Mouse (Mus musculus) kidney, embryonic 14.5 days (tissue): Measurements from ENCODE around the gene Aph1a. TPM values are rescaled to one million over a fixed set of nuclear protein-coding genes. Genes with fewer than 3 reads are reported as not detected.
"Not testable (repeated sequence)": the region's sequence is repeated elsewhere in the genome, so short reads cannot be mapped to it uniquely, and the experiment has no call there.

ENCODE experiments used
- ATAC-seq: fragments of 200-750 bp; cut with Nextera tagmentation; 2 replicates; pipeline ENCODE4 v1.8.0; 2017; ENCODE audit warnings: moderate number of reproducible peaks, mild to moderate bottlenecking, moderate TSS enrichment, moderate library complexity; ENCODE audit not compliant: low FRiP score, low TSS enrichment
- H3K27ac ChIP-seq: fragments of 300-500 bp; sonication (generic); 2 replicates; pipeline ENCODE4 v1.5.1; 2014; ENCODE audit warnings: low read depth, mild to moderate bottlenecking, low read length, moderate library complexity, mixed read lengths
- H3K27me3 ChIP-seq: fragments of 300-500 bp; sonication (generic); 2 replicates; pipeline ENCODE4 v1.6.1; 2014; ENCODE audit warnings: mild to moderate bottlenecking, low read length; ENCODE audit not compliant: control insufficient read depth, insufficient read depth
- H3K36me3 ChIP-seq: fragments of 300-500 bp; sonication (generic); 2 replicates; pipeline ENCODE4 v1.6.1; 2014; ENCODE audit warnings: low read length, mixed read lengths; ENCODE audit not compliant: control insufficient read depth, insufficient read depth
- H3K4me1 ChIP-seq: fragments of 300-500 bp; sonication (generic); 2 replicates; pipeline ENCODE4 v1.6.1; 2014; ENCODE audit warnings: low read length, mixed read lengths; ENCODE audit not compliant: control insufficient read depth, insufficient read depth
- H3K4me2 ChIP-seq: fragments of 300-500 bp; sonication (generic); replicated peaks from 2 replicates; pipeline ENCODE4 v1.6.1; 2014; ENCODE audit warnings: low read depth, mild to moderate bottlenecking, low read length
- H3K4me3 ChIP-seq: fragments of 300-500 bp; sonication (generic); 2 replicates; pipeline ENCODE4 v1.5.1; 2014; ENCODE audit warnings: mild to moderate bottlenecking, low read length
- H3K9ac ChIP-seq: fragments of 300-500 bp; sonication (generic); 2 replicates; pipeline ENCODE4 v1.6.1; 2014; ENCODE audit warnings: low read depth, mild to moderate bottlenecking, low read length, moderate library complexity
- H3K9me3 ChIP-seq: fragments of 300-500 bp; sonication (generic); 2 replicates; pipeline ENCODE4 v1.6.1; 2016; ENCODE audit warnings: low read length; ENCODE audit not compliant: control insufficient read depth
- WGBS: fragments of 180-500 bp; shearing (Covaris S2); extraction: QIAGEN DNeasy Blood & Tissue Kit; methylation state at CpG from one replicate; pipeline ENCODE4 v1.1.7; 2014; 5-methylcytosine and 5-hydroxymethylcytosine counted together
- polyA plus RNA-seq: library from polyadenylated mRNA; unstranded; fragments of >200 nt; fragmentation: Nextera tagmentation; extraction: Ambion mirVana; gene quantifications from 2 replicates; pipeline ENCODE4 v1.2.1, GENCODE M21; 2014

Gene Aph1a
- polyA plus RNA-seq, 1 experiment from 2014 or later = 40.4 TPM

DNA sequence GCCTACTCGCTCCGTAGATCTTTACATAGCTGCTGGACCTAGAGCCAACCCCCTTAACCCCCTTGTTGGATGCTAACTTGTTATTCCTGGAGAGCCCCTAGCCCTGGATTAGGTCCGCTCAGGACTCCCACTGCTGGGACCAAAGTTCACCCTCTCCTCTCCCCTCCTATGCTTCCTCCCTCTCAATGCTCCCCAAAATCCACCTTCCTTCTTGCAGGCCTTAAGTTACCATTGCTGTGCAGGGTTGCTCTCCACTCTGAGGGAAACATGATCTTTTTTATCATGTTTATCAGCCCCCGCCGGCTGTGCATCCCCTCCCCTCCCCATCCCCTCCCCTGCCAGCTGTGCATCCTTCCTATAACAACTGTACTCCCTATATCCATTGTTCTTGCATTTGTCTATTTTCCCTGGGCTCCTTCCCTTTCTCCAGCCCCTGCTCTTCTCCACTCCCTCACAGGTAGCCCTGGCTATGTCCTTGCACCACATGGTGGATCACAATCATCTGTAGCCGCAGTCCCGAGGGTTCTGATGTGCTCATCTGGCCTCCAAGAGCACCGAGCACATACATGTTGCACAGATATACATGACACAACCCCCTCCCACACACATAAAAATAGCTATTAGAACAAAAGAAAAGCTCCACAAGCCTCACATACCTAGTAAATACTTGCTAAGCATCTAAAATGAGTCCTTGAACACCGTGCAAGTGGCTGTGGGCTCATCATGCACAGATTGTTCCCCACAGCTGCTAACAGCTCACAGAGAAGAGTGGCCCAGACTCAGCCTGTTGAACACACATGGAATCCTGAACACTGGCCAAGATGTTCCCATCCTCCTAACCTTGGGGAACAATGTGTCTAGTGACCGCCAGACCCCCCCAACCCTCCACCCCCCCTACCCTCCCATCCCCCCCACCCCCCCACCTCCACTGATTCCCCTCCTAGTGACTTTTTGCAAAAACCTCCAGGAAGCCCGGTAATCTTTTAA, 1.4 kb upstream of the Aph1a start:
- H3K4me2 ChIP-seq = peak overlapping the region; percentile 54
- H3K9me3 ChIP-seq = no peaks in the 10 kb centered on the region
- WGBS = 19% methylated on average over 11 of the region's 11 CpGs
- H3K27ac ChIP-seq = peak overlapping the region; percentile 93
- ATAC-seq = peak; percentile 32; the same call in 1 of the 2 replicates
- H3K9ac ChIP-seq = peak overlapping the region; percentile 19; the same call in 1 of the 2 replicates
- H3K27me3 ChIP-seq = no peaks in the 10 kb centered on the region
- H3K4me3 ChIP-seq = peak overlapping the region; percentile 30; the same call in 1 of the 2 replicates
- H3K36me3 ChIP-seq = peaks cover 1% of the 10 kb centered on the region; the same call in 1 of the 2 replicates
- H3K4me1 ChIP-seq = peaks cover 30% of the 10 kb centered on the region

DNA sequence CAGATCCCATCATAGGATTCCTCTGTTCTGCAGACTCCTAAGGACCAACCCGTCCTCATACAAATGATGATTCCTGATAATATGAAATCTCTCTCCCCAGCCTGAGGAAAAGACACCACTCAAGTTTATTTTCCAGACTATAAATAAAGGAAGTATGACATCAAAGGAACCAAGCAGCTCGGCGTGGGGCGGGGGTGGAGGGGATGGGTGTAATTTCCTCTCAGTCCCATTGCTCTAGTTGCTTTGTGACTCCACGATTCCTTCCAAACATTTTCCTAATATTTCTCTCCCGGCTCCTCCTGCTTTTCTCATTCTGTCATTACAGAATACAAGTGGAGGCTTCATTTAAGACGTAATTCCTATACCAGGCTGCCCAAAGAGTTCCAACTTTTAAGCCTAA, 643 bp upstream of the Aph1a start:
- Histone ChIP-seq H3K27me3 (no peaks in the 10 kb centered on the region), H3K27ac (peak overlapping the region; percentile 93), H3K36me3 (peaks cover 7% of the 10 kb centered on the region; the same call in 1 of the 2 replicates), H3K4me2 (peak overlapping the region; percentile 54), H3K9ac (peak overlapping the region; percentile 38; the same call in 1 of the 2 replicates), H3K4me1 (peaks cover 30% of the 10 kb centered on the region), H3K9me3 (no peaks in the 10 kb centered on the region), H3K4me3 (peak overlapping the region; percentile 70)
- WGBS = 8% methylated on average over 7 of the region's 7 CpGs
- no peak for ATAC-seq

DNA sequence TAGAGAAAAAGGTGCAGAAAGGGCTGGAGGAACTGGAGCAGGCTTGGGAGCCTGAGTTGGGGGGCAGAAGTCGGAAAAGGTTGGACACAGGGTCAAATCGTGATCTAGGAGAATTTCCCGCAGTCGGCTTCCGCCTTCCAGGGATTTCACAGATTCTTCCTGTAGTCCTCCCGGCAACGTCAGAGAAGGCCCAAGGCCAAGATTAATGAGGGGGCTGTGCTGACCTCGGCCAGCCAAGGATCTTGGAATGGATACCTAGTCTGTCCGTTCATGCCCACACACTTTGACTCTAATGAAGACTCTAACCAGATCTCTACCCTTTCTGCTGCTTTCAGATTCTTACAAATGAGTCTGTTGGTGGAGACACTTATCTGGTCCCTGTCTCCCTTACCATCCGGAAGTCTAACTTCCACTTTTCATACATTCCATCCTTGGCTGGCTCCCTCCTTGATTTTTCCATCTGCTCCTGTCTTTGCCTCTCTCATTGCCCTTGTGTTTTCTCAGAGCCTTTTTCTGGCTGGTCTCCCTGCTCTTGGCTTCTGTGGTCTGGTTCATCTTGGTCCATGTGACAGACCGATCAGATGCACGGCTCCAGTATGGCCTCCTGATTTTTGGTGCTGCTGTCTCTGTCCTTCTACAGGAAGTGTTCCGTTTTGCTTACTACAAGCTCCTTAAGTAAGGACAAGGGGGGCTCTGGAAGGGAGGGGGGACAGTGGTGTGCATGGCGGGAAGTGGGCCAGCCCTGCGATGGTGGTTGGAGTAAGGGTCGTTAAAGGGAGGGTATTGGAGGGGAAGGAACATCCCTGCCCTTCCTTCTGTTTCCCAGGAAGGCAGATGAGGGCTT, 770 bp downstream of the Aph1a start:
- Histone ChIP-seq H3K4me2 (peak overlapping the region; percentile 57), H3K9me3 (no peaks in the 10 kb centered on the region), H3K27ac (peak overlapping the region; percentile 78; the same call in 1 of the 2 replicates), H3K4me1 (peaks cover 30% of the 10 kb centered on the region), H3K27me3 (no peaks in the 10 kb centered on the region), H3K4me3 (peak overlapping the region; percentile 70), H3K36me3 (peaks cover 7% of the 10 kb centered on the region; the same call in 1 of the 2 replicates), H3K9ac (peak overlapping the region; percentile 78)
- ATAC-seq = peak; percentile 6; the same call in 1 of the 2 replicates
- 7% methylated on average over 16 of the region's 16 CpGs for WGBS

DNA sequence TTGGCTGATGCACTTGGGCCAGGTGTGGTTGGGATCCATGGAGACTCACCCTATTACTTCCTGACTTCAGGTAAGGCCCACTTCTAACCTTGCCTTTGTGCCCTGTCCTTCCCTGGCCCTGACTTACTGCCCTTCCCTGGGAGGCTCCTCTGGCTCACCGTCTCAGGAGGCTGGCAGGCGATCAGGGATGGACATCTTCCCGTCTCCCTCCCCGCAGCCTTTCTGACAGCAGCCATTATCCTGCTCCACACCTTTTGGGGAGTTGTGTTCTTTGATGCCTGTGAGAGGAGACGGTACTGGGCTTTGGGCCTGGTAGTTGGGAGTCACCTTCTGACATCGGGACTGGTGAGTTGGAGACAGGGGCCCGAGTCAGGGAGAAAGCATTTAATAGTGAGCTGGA, 1.7 kb downstream of the Aph1a start:
- ATAC-seq, H3K9me3 ChIP-seq, H3K27ac ChIP-seq, H3K9ac ChIP-seq, H3K4me3 ChIP-seq, H3K27me3 ChIP-seq, H3K36me3 ChIP-seq, H3K4me2 ChIP-seq: not testable (repeated sequence)
- peaks cover 30% of the 10 kb centered on the region for H3K4me1 ChIP-seq
- WGBS = 77% methylated on average over 7 of the region's 7 CpGs

DNA sequence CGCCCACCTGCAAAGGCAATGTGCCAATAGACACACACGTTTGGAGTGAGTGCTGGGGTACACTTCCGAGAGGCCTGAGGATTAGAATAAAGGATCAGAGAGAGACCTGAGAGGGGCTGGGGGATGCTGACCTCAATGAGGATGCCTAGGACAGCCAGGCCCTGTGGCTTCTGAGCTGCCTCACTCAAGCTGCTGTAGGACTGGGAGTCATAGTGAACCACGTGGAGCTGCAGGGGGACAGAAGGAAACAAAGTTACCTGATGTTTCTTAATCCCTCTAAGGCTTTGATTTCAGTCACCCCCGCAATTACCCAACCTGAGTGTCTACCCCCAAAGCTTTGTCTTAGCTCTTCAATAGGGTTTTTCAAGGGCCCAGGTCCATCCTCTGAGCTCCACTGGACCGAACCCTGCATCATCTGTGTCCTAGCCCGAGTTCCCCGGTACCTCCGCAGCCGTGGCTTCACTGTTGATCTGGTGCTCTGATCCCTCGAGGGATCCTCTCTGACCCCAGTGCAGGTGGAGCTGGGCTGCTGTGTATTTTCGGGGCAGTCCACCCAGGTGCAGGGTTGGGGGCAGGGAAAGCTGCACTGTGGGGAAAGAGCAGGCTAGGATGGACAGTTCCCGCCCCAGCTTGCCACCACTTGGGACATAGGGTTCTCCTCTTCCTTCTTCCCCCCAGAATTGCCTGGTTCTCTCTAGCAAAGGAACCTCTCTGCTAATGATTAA, 6.2 kb downstream of the Aph1a start:
- no peak for ATAC-seq
- H3K4me2 ChIP-seq = no peak overlapping the region
- H3K36me3 ChIP-seq = peaks cover 7% of the 10 kb centered on the region; the same call in 1 of the 2 replicates
- H3K27ac ChIP-seq = no peak overlapping the region
- H3K9me3 ChIP-seq = no peaks in the 10 kb centered on the region
- no peaks in the 10 kb centered on the region for H3K27me3 ChIP-seq
- 0 out of 2 replicates have a peak overlapping the region, but pooled peaks have one; percentile 18 for H3K9ac ChIP-seq
- no peak overlapping the region for H3K4me3 ChIP-seq
- H3K4me1 ChIP-seq = peaks cover 30% of the 10 kb centered on the region
- 77% methylated on average over 13 of the region's 13 CpGs for WGBS

DNA sequence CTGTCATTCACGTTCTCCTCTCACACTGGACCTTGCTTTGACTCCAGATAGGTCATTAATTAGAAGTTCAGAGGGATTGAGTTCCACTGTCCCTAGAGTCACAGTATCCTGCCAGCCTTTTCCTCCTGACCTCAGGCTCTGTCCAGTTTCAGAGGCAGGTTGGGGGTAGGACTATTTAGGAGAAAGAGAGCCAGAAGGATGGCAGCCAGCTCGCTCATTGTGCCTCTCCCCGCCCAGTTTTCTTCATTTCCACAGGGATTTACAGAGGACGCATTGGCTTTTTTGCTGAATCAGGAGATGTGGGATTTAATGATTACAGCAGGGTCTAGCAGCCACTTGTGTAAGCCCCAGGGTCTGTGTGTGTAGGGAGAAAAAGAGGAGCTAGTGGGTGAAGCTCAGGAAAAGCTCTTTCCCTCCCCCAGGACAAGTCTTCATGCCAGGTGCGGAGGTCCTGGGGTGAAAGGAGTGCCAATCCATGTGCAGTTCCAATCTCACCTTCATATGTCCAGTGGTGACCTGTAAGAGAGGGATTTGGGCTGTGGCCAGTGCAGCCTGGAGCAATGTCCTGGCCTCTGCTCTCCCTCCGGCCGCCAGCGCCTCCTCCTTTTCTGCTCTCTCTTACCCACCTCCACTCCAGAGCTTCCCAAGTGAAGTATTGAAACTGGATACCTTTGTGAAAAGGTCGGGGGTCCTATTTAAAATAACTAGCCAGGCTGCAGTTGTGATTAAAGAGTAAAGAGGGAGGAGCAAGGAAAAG, 8.0 kb downstream of the Aph1a start:
- peaks cover 39% of the 10 kb centered on the region for H3K4me1 ChIP-seq
- H3K36me3 ChIP-seq = peaks cover 7% of the 10 kb centered on the region; the same call in 1 of the 2 replicates
- no peak overlapping the region for H3K4me3 ChIP-seq
- H3K27ac ChIP-seq = peak overlapping the region; percentile 47; the same call in 1 of the 2 replicates
- no peak overlapping the region for H3K9ac ChIP-seq
- no peaks in the 10 kb centered on the region for H3K9me3 ChIP-seq
- 46% methylated on average over 9 of the region's 9 CpGs for WGBS
- ATAC-seq = no peak
- H3K4me2 ChIP-seq = no peak overlapping the region
- H3K27me3 ChIP-seq = no peaks in the 10 kb centered on the region

DNA sequence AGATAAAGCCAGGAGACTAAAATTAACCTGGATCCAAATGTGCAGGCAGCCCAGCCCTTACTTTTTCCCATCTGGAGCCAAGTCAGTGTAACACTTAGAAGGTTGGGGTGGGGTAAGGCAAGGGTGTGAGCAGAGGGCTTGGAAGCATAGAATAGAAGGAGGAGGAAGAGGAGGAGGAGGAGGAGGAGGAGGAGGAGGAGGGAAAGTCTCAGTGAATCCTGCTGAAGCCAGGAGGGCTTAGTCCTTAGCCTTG, 8.5 kb downstream of the Aph1a start:
- H3K9me3 ChIP-seq = no peaks in the 10 kb centered on the region
- ATAC-seq = no peak
- H3K36me3 ChIP-seq = peaks cover 7% of the 10 kb centered on the region; the same call in 1 of the 2 replicates
- peak overlapping the region; percentile 47; the same call in 1 of the 2 replicates for H3K27ac ChIP-seq
- H3K27me3 ChIP-seq = no peaks in the 10 kb centered on the region
- no peak overlapping the region for H3K9ac ChIP-seq
- H3K4me1 ChIP-seq = peaks cover 40% of the 10 kb centered on the region
- no peak overlapping the region for H3K4me3 ChIP-seq
- no peak overlapping the region for H3K4me2 ChIP-seq

DNA sequence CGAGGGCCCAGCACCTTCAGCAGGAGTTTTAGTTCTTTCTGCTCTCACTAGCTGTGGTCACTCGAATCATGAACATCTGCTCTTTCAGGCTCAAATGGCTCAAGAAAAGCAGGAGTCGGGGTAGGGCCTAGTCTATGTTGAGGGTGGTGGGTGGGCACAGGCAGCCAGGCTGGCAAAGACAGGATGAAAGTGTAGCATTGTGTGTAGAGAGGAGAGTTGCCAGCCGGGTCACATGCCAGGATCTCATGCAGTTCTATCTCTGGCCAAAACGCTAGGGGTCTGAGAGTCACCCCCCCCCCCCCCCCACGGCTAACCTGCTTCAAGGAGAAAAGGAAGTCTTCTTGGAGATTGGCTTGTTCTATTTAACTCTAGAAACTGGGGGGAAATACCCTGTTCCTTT, 8.9 kb downstream of the Aph1a start:
- Histone ChIP-seq H3K36me3 (peaks cover 3% of the 10 kb centered on the region; the same call in 1 of the 2 replicates), H3K27ac (no peak overlapping the region; the same call in 1 of the 2 replicates), H3K4me1 (peaks cover 40% of the 10 kb centered on the region), H3K27me3 (no peaks in the 10 kb centered on the region), H3K4me3 (no peak overlapping the region), H3K9me3 (no peaks in the 10 kb centered on the region), H3K9ac (peak overlapping the region; percentile 7; the same call in 1 of the 2 replicates), H3K4me2 (no peak overlapping the region)
- no peak for ATAC-seq
- WGBS = 20% methylated on average over 6 of the region's 6 CpGs
